Mouse (Mus musculus) ovary, adult 10 weeks (tissue): ENCODE results near the gene Enho. TPM values are rescaled to one million over a fixed set of nuclear protein-coding genes. Genes with fewer than 3 reads are reported as not detected.

ENCODE experiments used
- polyA plus RNA-seq: library from polyadenylated mRNA; stranded (reverse); fragments of 350-450 nt; fragmentation: Illumina TruSeq; extraction: RNeasy Lipid Tissue Mini Kit (QIAGEN cat#74804); gene quantifications from one replicate; pipeline ENCODE4 v1.2.3, GENCODE M21; 2014

Enho gene
- not detected for polyA plus RNA-seq

DNA sequence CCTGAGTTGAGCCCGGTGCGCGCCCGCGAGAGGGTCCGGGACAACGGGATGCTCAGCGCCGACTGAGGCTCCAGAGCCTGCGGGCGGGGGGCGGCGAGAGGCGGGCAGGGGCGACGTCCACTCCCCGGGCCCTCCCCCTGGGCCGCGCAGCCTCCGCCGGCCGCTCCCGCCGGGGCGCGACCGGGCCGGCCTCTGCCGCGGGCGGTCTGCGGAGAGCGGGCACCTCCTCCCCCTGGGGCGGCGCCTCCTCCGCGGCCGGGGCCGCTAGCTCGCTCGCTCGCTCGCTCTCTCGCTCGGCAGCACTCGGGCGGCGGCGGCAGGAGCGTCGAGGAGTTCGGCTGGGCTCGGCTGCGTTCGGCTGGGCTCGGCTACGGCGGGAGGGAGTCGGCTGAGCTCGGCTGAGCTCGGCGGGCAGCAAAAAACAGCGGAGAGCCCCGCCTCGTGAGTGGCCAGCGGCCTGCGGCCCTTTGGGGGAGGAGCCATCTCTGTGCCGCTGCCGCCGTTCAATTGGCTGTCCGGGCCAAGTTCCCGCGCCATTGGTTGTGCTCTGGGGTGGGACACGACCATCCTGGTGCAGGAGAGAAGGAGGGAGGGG is at the start of gene Enho:
Enho (minus strand) TSS at position 412 of the 595 bp plus-strand sequence.

Other genes with a start within 250 kb of the Enho start
- gene Kif24, start 175.4 kb downstream of the Enho start, polyA plus RNA-seq = 4.3 TPM
- gene Nudt2, start 175.2 kb downstream of the Enho start, polyA plus RNA-seq = 25.5 TPM
- gene AI464131, start 137.2 kb downstream of the Enho start, polyA plus RNA-seq = 2.4 TPM
- 5.9 TPM for gene 1110017D15Rik, start 123.0 kb downstream of the Enho start, polyA plus RNA-seq
- gene Fam219a, start 70.8 kb downstream of the Enho start, polyA plus RNA-seq = 1.6 TPM
- gene Dnaic1, start 70.5 kb downstream of the Enho start, polyA plus RNA-seq = 0.68 TPM
- 0.71 TPM for gene Cntfr, start 56.8 kb upstream of the Enho start, polyA plus RNA-seq
- 15.1 TPM for gene Il11ra1, start 59.7 kb upstream of the Enho start, polyA plus RNA-seq
- gene Rpp25l, start 73.2 kb upstream of the Enho start, polyA plus RNA-seq = not detected
- 23.2 TPM for gene Dctn3, start 82.8 kb upstream of the Enho start, polyA plus RNA-seq
- gene Arid3c, start 90.8 kb upstream of the Enho start, polyA plus RNA-seq = not detected
- gene Galt, start 114.9 kb upstream of the Enho start, polyA plus RNA-seq = 0.40 TPM
- gene Sigmar1, start 115.8 kb upstream of the Enho start, polyA plus RNA-seq = 34.3 TPM
- gene Ccl27a, start 133.9 kb upstream of the Enho start, polyA plus RNA-seq = 3.4 TPM